Mouse (Mus musculus) liver, postnatal 0 days (tissue): ENCODE results near the gene Rgs9bp.

Source experiments
- CTCF ChIP-seq: sonication (generic); IDR thresholded peaks from 2 replicates; pipeline ENCODE4 v1.5.1; 2016; ENCODE audit warnings: antibody characterized with exemption, low read depth
- EP300 ChIP-seq: IDR thresholded peaks from 2 replicates; pipeline ENCODE4 v1.6.1; 2016; ENCODE audit warnings: antibody characterized with exemption, low read depth, mild to moderate bottlenecking

GRCm38 (mm10) chr7:35600031-35600430 is 14.6 kb upstream of the Rgs9bp start:
- no peak for TF ChIP-seq EP300
- TF ChIP-seq CTCF = no peak
